Mouse (Mus musculus): ENCODE data around the gene Lrrc15. TPM values are rescaled to one million over a fixed set of nuclear protein-coding genes. Genes with fewer than 3 reads are reported as not detected.
A peak's percentile ranks its signal among the peaks of the same experiment; 100 is the strongest.

Lrrc15 gene
- polyA plus RNA-seq, 1 experiment from 2014 or later = 0.50 TPM

GRCm38 (mm10) chr16:30267359-30267758 lies 15.7 kb downstream of the Lrrc15 start, which contains the start of gene Cpn2:
Gene Cpn2, minus strand, starts transcription at chr16:30267499.
- H3K27ac ChIP-seq (ENCODE audit: low read depth) = no peak within 1 kb of the TSS
- no peak for DNase-seq (ENCODE audit: low spot score)

DNA sequence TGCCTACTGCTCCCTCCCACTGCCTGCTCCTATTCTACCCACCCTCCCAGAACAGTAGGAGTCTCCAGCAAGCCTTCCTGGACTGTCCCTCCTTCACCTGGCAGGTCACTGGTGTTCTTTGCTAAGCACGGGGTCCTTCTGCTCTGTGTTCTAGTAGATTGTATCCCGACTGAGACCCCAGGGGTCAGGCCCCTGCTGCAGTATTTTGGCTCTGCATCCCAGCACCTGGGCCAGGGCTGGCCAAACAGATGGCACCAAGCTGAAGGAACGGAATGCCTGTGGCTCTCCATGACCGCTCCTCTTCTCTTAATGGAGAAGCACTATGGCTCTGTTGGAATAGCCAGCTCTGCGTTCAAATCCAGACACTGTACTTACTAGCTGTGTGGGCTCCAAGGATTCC lies 16.5 kb downstream of the Lrrc15 start:
- WGBS = 86% methylated on average over 5 of the region's 5 CpGs
- DNase-seq (ENCODE audit: low spot score) = no peak
- H3K36me3 ChIP-seq (ENCODE audit: control insufficient read depth, insufficient read depth, low read length) = no peaks in the 10 kb centered on the region
- no peaks in the 10 kb centered on the region for H3K27me3 ChIP-seq (replicated peaks; ENCODE audit: control insufficient read depth, insufficient read depth, low read length)
- H3K9me3 ChIP-seq (ENCODE audit: control insufficient read depth, low read length) = no peaks in the 10 kb centered on the region
- ATAC-seq (replicated peaks; ENCODE audit: low FRiP score, low TSS enrichment, low read depth) = no peak
- no peak overlapping the region for H3K9ac ChIP-seq (ENCODE audit: low read length)
- no peak overlapping the region for H3K4me2 ChIP-seq (ENCODE audit: low read length)
- H3K4me3 ChIP-seq (ENCODE audit: low read depth, low read length) = no peak overlapping the region
- H3K27ac ChIP-seq (ENCODE audit: low read depth) = no peak overlapping the region
- peaks cover 5% of the 10 kb centered on the region; the same call in 1 of the 2 replicates for H3K4me1 ChIP-seq (replicated peaks; ENCODE audit: control insufficient read depth, insufficient read depth, low read length)

More at GRCm38 (mm10) chr16:30267359-30267758, 15.7 kb downstream of the Lrrc15 start, which contains the start of gene Cpn2:
- Histone ChIP-seq H3K9ac (ENCODE audit: low read length) (no peak within 1 kb of the TSS), H3K36me3 (ENCODE audit: control insufficient read depth, insufficient read depth, low read length) (no peaks in the 10 kb centered on the region), H3K4me1 (replicated peaks; ENCODE audit: control insufficient read depth, insufficient read depth, low read length) (peaks cover 9% of the 10 kb centered on the region; the same call in 1 of the 2 replicates), H3K4me3 (ENCODE audit: low read depth, low read length) (no peak within 1 kb of the TSS), H3K27me3 (replicated peaks; ENCODE audit: control insufficient read depth, insufficient read depth, low read length) (no peaks in the 10 kb centered on the region), H3K9me3 (ENCODE audit: control insufficient read depth, low read length) (no peaks in the 10 kb centered on the region), H3K4me2 (ENCODE audit: low read length) (no peak within 1 kb of the TSS)
- no peak for ATAC-seq (replicated peaks; ENCODE audit: low FRiP score, low TSS enrichment, low read depth)
- 58% methylated on average over 5 of the region's 5 CpGs for WGBS

GRCm38 (mm10) chr16:30265611-30266010 lies 17.4 kb downstream of the Lrrc15 start:
- ATAC-seq (replicated peaks; ENCODE audit: low FRiP score, low TSS enrichment, low read depth) (no peak), DNase-seq (ENCODE audit: low spot score) (no peak)
- H3K27me3 ChIP-seq (replicated peaks; ENCODE audit: control insufficient read depth, insufficient read depth, low read length) = no peaks in the 10 kb centered on the region
- H3K36me3 ChIP-seq (ENCODE audit: control insufficient read depth, insufficient read depth, low read length) = no peaks in the 10 kb centered on the region
- no peak overlapping the region for H3K4me2 ChIP-seq (ENCODE audit: low read length)
- no peaks in the 10 kb centered on the region for H3K4me1 ChIP-seq (replicated peaks; ENCODE audit: control insufficient read depth, insufficient read depth, low read length)
- no peak overlapping the region for H3K9ac ChIP-seq (ENCODE audit: low read length)
- no peak overlapping the region for H3K27ac ChIP-seq (ENCODE audit: low read depth)
- no peak overlapping the region for H3K4me3 ChIP-seq (ENCODE audit: low read depth, low read length)
- 55% methylated on average over 4 of the region's 4 CpGs for WGBS
- H3K9me3 ChIP-seq (ENCODE audit: control insufficient read depth, low read length) = no peaks in the 10 kb centered on the region

GRCm38 (mm10) chr16:30263156-30263555 lies 19.9 kb downstream of the Lrrc15 start:
- Histone ChIP-seq H3K27me3 (replicated peaks; ENCODE audit: control insufficient read depth, insufficient read depth, low read length) (no peaks in the 10 kb centered on the region), H3K4me1 (replicated peaks; ENCODE audit: control insufficient read depth, insufficient read depth, low read length) (no peaks in the 10 kb centered on the region), H3K27ac (ENCODE audit: low read depth) (no peak overlapping the region), H3K36me3 (ENCODE audit: control insufficient read depth, insufficient read depth, low read length) (no peaks in the 10 kb centered on the region), H3K4me3 (ENCODE audit: low read depth, low read length) (no peak overlapping the region), H3K4me2 (ENCODE audit: low read length) (no peak overlapping the region), H3K9ac (ENCODE audit: low read length) (no peak overlapping the region), H3K9me3 (ENCODE audit: control insufficient read depth, low read length) (no peaks in the 10 kb centered on the region)
- ATAC-seq (replicated peaks; ENCODE audit: low FRiP score, low TSS enrichment, low read depth) = no peak
- WGBS = 57% methylated on average over 4 of the region's 4 CpGs
- no peak for DNase-seq (ENCODE audit: low spot score)

DNA sequence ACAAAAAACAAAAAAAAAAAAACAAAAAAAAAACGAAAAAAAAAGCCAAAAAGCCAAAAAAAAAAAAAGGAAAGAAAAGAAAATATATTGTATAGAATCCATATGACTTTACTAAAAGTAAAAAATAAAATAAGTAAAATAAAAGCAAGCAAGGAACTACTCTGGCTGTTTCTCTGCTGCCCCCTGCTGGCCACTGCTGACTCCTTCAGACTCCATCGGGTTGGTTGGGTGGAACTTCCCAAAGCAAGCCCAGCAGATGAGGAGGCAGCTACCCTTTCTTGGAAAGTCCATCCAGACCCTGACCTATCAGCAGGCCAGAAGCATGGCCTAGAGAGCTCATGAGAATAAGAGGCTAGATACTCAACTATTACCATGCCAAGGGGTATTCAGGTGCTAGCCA lies 20.4 kb downstream of the Lrrc15 start:
- no peaks in the 10 kb centered on the region for H3K36me3 ChIP-seq (ENCODE audit: control insufficient read depth, insufficient read depth, low read length)
- 0% methylated on average over 2 of the region's 2 CpGs for WGBS
- ATAC-seq (replicated peaks; ENCODE audit: low FRiP score, low TSS enrichment, low read depth) = no peak

DNA sequence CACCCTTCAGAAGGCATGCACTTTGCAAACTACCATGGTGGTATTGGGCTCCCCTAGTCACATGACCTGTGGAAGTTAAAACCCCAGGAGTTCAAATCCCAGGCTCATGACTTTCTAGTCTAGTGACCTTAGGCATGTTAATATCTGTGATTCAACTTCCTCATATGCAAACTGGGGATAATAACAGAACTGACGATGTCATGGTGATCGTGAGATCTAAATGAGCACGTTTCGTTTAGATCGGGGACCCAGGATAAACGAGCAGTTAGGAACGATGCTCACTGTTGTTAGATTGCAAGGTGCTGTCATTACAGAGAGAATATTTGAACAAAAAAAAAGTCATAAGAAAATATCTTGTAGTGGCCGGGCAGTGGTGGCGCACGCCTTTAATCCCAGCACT lies 20.9 kb downstream of the Lrrc15 start:
- Histone ChIP-seq H3K9ac (ENCODE audit: low read length) (no peak overlapping the region), H3K36me3 (ENCODE audit: control insufficient read depth, insufficient read depth, low read length) (no peaks in the 10 kb centered on the region), H3K9me3 (ENCODE audit: control insufficient read depth, low read length) (no peaks in the 10 kb centered on the region), H3K4me1 (replicated peaks; ENCODE audit: control insufficient read depth, insufficient read depth, low read length) (no peaks in the 10 kb centered on the region), H3K4me2 (ENCODE audit: low read length) (no peak overlapping the region), H3K4me3 (ENCODE audit: low read depth, low read length) (no peak overlapping the region), H3K27ac (ENCODE audit: low read depth) (no peak overlapping the region), H3K27me3 (replicated peaks; ENCODE audit: control insufficient read depth, insufficient read depth, low read length) (no peaks in the 10 kb centered on the region)
- whole genome bisulfite sequencing = 86% methylated on average over 10 of the region's 10 CpGs
- DNase-seq (ENCODE audit: low spot score) (no peak), ATAC-seq (replicated peaks; ENCODE audit: low FRiP score, low TSS enrichment, low read depth) (no peak)

More for the DNA sequence above, 20.4 kb downstream of the Lrrc15 start:
- no peak overlapping the region for H3K4me2 ChIP-seq (ENCODE audit: low read length)
- H3K27me3 ChIP-seq (replicated peaks; ENCODE audit: control insufficient read depth, insufficient read depth, low read length) = no peaks in the 10 kb centered on the region
- H3K4me1 ChIP-seq (replicated peaks; ENCODE audit: control insufficient read depth, insufficient read depth, low read length) = no peaks in the 10 kb centered on the region
- no peak overlapping the region for H3K9ac ChIP-seq (ENCODE audit: low read length)
- H3K4me3 ChIP-seq (ENCODE audit: low read depth, low read length) = no peak overlapping the region
- H3K27ac ChIP-seq (ENCODE audit: low read depth) = no peak overlapping the region
- DNase-seq (ENCODE audit: low spot score) = peak; percentile 92
- no peaks in the 10 kb centered on the region for H3K9me3 ChIP-seq (ENCODE audit: control insufficient read depth, low read length)

- no peak overlapping the region for H3K27ac ChIP-seq (ENCODE audit: low read depth)
- no peak for ATAC-seq (replicated peaks; ENCODE audit: low FRiP score, low TSS enrichment, low read depth)
- no peak overlapping the region for H3K9ac ChIP-seq (ENCODE audit: low read length)
- H3K4me1 ChIP-seq (replicated peaks; ENCODE audit: control insufficient read depth, insufficient read depth, low read length) = no peaks in the 10 kb centered on the region
- no peaks in the 10 kb centered on the region for H3K9me3 ChIP-seq (ENCODE audit: control insufficient read depth, low read length)
- H3K4me2 ChIP-seq (ENCODE audit: low read length) = no peak overlapping the region
- 88% methylated on average over 9 of the region's 9 CpGs for WGBS
- no peaks in the 10 kb centered on the region for H3K27me3 ChIP-seq (replicated peaks; ENCODE audit: control insufficient read depth, insufficient read depth, low read length)
- DNase-seq (ENCODE audit: low spot score) = no peak
- no peaks in the 10 kb centered on the region for H3K36me3 ChIP-seq (ENCODE audit: control insufficient read depth, insufficient read depth, low read length)
- H3K4me3 ChIP-seq (ENCODE audit: low read depth, low read length) = no peak overlapping the region
These were observed 21.7 kb downstream of the Lrrc15 start for GRCm38 (mm10) chr16:30261341-30261740.

DNA sequence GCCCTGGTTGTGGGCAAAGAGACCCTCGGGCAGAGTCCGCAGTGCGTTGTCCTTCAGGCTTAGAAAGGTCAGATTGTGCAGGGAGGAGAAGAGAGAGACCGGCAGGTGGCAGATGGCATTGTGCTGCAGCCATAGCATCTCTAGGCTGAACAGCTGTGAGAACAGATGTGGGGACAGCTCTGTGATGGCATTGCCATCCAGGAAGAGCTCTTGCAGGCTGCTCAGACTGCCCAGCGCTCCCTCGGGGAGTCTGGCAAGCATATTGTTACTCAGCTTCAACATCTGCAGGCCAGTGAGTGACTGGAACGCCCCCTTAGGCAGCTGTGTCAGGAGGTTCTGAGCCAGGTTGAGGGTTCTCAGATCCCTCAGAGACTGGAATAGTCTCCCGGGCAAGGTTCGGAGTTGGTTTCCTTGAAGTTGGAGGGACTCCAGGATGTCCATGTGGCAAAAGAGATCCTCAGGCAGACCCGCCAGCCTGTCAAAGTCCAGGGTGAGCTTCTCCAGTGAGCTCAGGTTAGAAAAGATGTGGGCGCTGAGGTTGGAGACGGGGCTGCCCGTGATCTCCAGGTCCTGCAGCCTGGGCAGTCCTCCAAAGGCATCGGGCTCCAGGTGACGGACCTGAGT lies 22.9 kb downstream of the Lrrc15 start:
- Histone ChIP-seq H3K4me1 (replicated peaks; ENCODE audit: control insufficient read depth, insufficient read depth, low read length) (no peaks in the 10 kb centered on the region), H3K9me3 (ENCODE audit: control insufficient read depth, low read length) (no peaks in the 10 kb centered on the region), H3K9ac (ENCODE audit: low read length) (no peak overlapping the region), H3K4me2 (ENCODE audit: low read length) (no peak overlapping the region), H3K27ac (ENCODE audit: low read depth) (no peak overlapping the region), H3K36me3 (ENCODE audit: control insufficient read depth, insufficient read depth, low read length) (no peaks in the 10 kb centered on the region), H3K4me3 (ENCODE audit: low read depth, low read length) (no peak overlapping the region), H3K27me3 (replicated peaks; ENCODE audit: control insufficient read depth, insufficient read depth, low read length) (no peaks in the 10 kb centered on the region)
- ATAC-seq (replicated peaks; ENCODE audit: low FRiP score, low TSS enrichment, low read depth) (no peak), DNase-seq (ENCODE audit: low spot score) (no peak)
- WGBS = 88% methylated on average over 15 of the region's 15 CpGs

DNA sequence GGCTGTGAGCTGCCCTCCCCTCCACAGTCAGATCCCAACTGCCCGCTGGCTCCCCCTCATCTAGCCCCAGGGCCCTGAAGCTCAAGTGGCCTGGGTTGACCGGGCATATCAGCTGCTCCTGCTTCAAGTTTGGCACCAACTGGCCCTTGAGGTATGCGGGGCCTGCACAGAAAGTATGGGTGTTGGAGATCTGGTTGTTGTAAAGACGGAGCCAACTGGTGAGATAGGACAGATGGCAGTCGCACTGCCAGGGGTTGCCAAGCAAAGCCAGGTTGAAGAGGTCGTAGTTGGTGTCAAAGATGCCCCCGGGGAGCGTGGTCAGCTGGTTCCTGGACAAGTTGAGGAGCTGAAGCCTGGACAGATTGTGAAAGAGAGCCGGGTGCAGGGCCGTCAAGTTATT lies 23.6 kb downstream of the Lrrc15 start:
- H3K36me3 ChIP-seq (ENCODE audit: control insufficient read depth, insufficient read depth, low read length) = no peaks in the 10 kb centered on the region
- H3K9ac ChIP-seq (ENCODE audit: low read length) = no peak overlapping the region
- H3K4me2 ChIP-seq (ENCODE audit: low read length) = no peak overlapping the region
- 88% methylated on average over 10 of the region's 10 CpGs for WGBS
- H3K9me3 ChIP-seq (ENCODE audit: control insufficient read depth, low read length) = no peaks in the 10 kb centered on the region
- no peak for DNase-seq (ENCODE audit: low spot score)
- no peak overlapping the region for H3K27ac ChIP-seq (ENCODE audit: low read depth)
- no peaks in the 10 kb centered on the region for H3K4me1 ChIP-seq (replicated peaks; ENCODE audit: control insufficient read depth, insufficient read depth, low read length)
- ATAC-seq (replicated peaks; ENCODE audit: low FRiP score, low TSS enrichment, low read depth) = no peak
- H3K27me3 ChIP-seq (replicated peaks; ENCODE audit: control insufficient read depth, insufficient read depth, low read length) = no peaks in the 10 kb centered on the region
- no peak overlapping the region for H3K4me3 ChIP-seq (ENCODE audit: low read depth, low read length)

Data from intestine, embryonic 14.5 days (tissue).